Mouse (Mus musculus) MEL (cell line): ENCODE data around the gene Cdk5. TPM values are rescaled to one million over a fixed set of nuclear protein-coding genes. Genes with fewer than 3 reads are reported as not detected.

Source experiments
- DNase-seq: peaks from one replicate; pipeline ENCODE4 v3.0.0; 2011; ENCODE audit warnings: low read depth, low spot score
- H3K27ac ChIP-seq: 2 replicates; pipeline ENCODE4 v1.5.1; 2012; ENCODE audit warnings: low read depth, mild to moderate bottlenecking, control low read depth, low read length, moderate library complexity; ENCODE audit not compliant: control insufficient read depth
- H3K27me3 ChIP-seq, 2 experiments: fragments of 150-350 bp in 1 of 2; sonication (generic) in 1 of 2; 2 replicates each; pipeline ENCODE4 v1.6.1; 2012; ENCODE audit warnings: low read length in 2 of 2, mild to moderate bottlenecking in 2 of 2, improper control_type of control experiment in 1 of 2, moderate library complexity in 1 of 2; ENCODE audit not compliant: insufficient read depth in 2 of 2, control insufficient read depth in 1 of 2
- H3K36me3 ChIP-seq, 2 experiments: 2 replicates each; pipeline ENCODE4 v1.6.1; 2012 to 2014; ENCODE audit warnings: low read length in 2 of 2, improper control_type of control experiment in 1 of 2, inconsistent platforms in 1 of 2, mild to moderate bottlenecking in 1 of 2; ENCODE audit not compliant: insufficient read depth in 2 of 2, control insufficient read depth in 1 of 2
- H3K4me1 ChIP-seq, 2 experiments: fragments of 150-350 bp in 1 of 2; sonication (generic) in 1 of 2; 2 replicates each; pipeline ENCODE4 v1.6.1; 2012; ENCODE audit warnings: low read length in 2 of 2, improper control_type of control experiment in 1 of 2, mild to moderate bottlenecking in 1 of 2; ENCODE audit not compliant: insufficient read depth in 2 of 2, control insufficient read depth in 1 of 2
- H3K4me3 ChIP-seq, 2 experiments: fragments of 150-350 bp in 1 of 2; sonication (generic) in 1 of 2; 2 replicates each; pipeline ENCODE4 v1.5.1; 2012; ENCODE audit warnings: low read depth in 2 of 2, low read length in 2 of 2, mild to moderate bottlenecking in 2 of 2, moderate library complexity in 2 of 2, control low read depth in 1 of 2, improper control_type of control experiment in 1 of 2; ENCODE audit not compliant: control insufficient read depth in 1 of 2, insufficient read depth in 1 of 2
- H3K79me2 ChIP-seq: 2 replicates; pipeline ENCODE4 v1.6.1; 2012; ENCODE audit warnings: mild to moderate bottlenecking, low read length, moderate library complexity; ENCODE audit not compliant: control insufficient read depth, poor library complexity, insufficient read depth
- H3K9ac ChIP-seq: 2 replicates; pipeline ENCODE4 v1.6.1; 2012; ENCODE audit warnings: low read depth, mild to moderate bottlenecking, control low read depth, low read length, moderate library complexity; ENCODE audit not compliant: control insufficient read depth, poor library complexity, severe bottlenecking
- H3K9me3 ChIP-seq: fragments of 150-350 bp; sonication (generic); replicated peaks from 2 replicates; pipeline ENCODE4 v1.6.1; 2012; ENCODE audit warnings: mild to moderate bottlenecking, low read length, improper control_type of control experiment, moderate library complexity; ENCODE audit not compliant: insufficient read depth
- BHLHE40 ChIP-seq: IDR thresholded peaks from 2 replicates; pipeline ENCODE4 v1.6.1; 2012; ENCODE audit warnings: low read depth, mild to moderate bottlenecking, inconsistent platforms, low read length, improper control_type of control experiment, borderline replicate concordance
- CHD1 ChIP-seq: IDR thresholded peaks from 2 replicates; pipeline ENCODE4 v1.6.1; 2012; ENCODE audit warnings: low read depth, mild to moderate bottlenecking, inconsistent platforms, low read length, improper control_type of control experiment
- CHD2 ChIP-seq: IDR thresholded peaks from 2 replicates; pipeline ENCODE4 v1.6.1; 2011; ENCODE audit warnings: low read length, improper control_type of control experiment
- GATA1 ChIP-seq: IDR thresholded peaks from 2 replicates; pipeline ENCODE4 v1.6.1; 2011; ENCODE audit warnings: low read depth, low read length, improper control_type of control experiment
- HCFC1 ChIP-seq: IDR thresholded peaks from 2 replicates; pipeline ENCODE4 v1.6.1; 2012; ENCODE audit warnings: low read depth, mild to moderate bottlenecking, inconsistent platforms, low read length, improper control_type of control experiment, moderate library complexity
- MAX ChIP-seq: IDR thresholded peaks from 2 replicates; pipeline ENCODE4 v1.6.1; 2011; ENCODE audit warnings: low read length, improper control_type of control experiment
- MYC ChIP-seq: IDR thresholded peaks from 2 replicates; pipeline ENCODE4 v1.6.1; 2011; ENCODE audit warnings: low read depth, mild to moderate bottlenecking, low read length, improper control_type of control experiment, moderate library complexity
- NELFE ChIP-seq: IDR thresholded peaks from 2 replicates; pipeline ENCODE4 v1.6.1; 2011; ENCODE audit warnings: low read depth, low read length, improper control_type of control experiment
- POLR2A ChIP-seq, 2 experiments: IDR thresholded peaks; 2 replicates each; pipeline ENCODE4 v1.6.1; 2011 to 2012; ENCODE audit warnings: low read length in 2 of 2, mild to moderate bottlenecking in 2 of 2, control low read depth in 1 of 2, improper control_type of control experiment in 1 of 2, low read depth in 1 of 2, moderate library complexity in 1 of 2; ENCODE audit not compliant: control insufficient read depth in 1 of 2, insufficient read depth in 1 of 2, poor library complexity in 1 of 2
- RCOR1 ChIP-seq: IDR thresholded peaks from 2 replicates; pipeline ENCODE4 v1.6.1; 2012; ENCODE audit warnings: low read depth, mild to moderate bottlenecking, inconsistent platforms, low read length, improper control_type of control experiment
- SIN3A ChIP-seq: IDR thresholded peaks from 2 replicates; pipeline ENCODE4 v1.6.1; 2012; ENCODE audit warnings: low read length, improper control_type of control experiment, inconsistent platforms
- TAL1 ChIP-seq: IDR thresholded peaks from 2 replicates; pipeline ENCODE4 v1.6.1; 2012; ENCODE audit warnings: mild to moderate bottlenecking, inconsistent platforms, low read length, moderate library complexity, mixed read lengths
- TCF12 ChIP-seq: IDR thresholded peaks from 2 replicates; pipeline ENCODE4 v1.6.1; 2014; ENCODE audit warnings: low read depth, mild to moderate bottlenecking, inconsistent platforms, low read length, improper control_type of control experiment, moderate library complexity
- ZC3H11A ChIP-seq: IDR thresholded peaks from 2 replicates; pipeline ENCODE4 v1.6.1; 2012; ENCODE audit warnings: low read depth, mild to moderate bottlenecking, inconsistent platforms, low read length, improper control_type of control experiment
- ZMIZ1 ChIP-seq: IDR thresholded peaks from 2 replicates; pipeline ENCODE4 v1.6.1; 2012; ENCODE audit warnings: low read depth, mild to moderate bottlenecking, inconsistent platforms, low read length, improper control_type of control experiment, moderate library complexity
- polyA plus RNA-seq, 2 experiments: library from polyadenylated mRNA; stranded (reverse) in 1 of 2; unstranded in 1 of 2; fragments of >175 nt in 1 of 2; fragments of >200 nt in 1 of 2; gene quantifications; 2 replicates each; pipeline versions ENCODE4 v1.2.1 to v1.2.4; 2012; ENCODE audit warnings: low replicate concordance in 2 of 2, low read depth in 1 of 2; ENCODE audit not compliant: insufficient read length in 2 of 2, insufficient read depth in 1 of 2, missing spikeins in 1 of 2
- total RNA-seq: library from RNA; depleted of rRNA; stranded (reverse); fragments of 300-350 nt; gene quantifications from 2 replicates; pipeline ENCODE4 v1.2.3, GENCODE M21; 2012

Gene Cdk5
- total and polyA plus RNA-seq, 3 experiments = 24.8 to 82.6 TPM; not detected in 1

- Histone ChIP-seq H3K4me3 (no peak overlapping the region), H3K9ac (no peak overlapping the region), H3K27me3 (no peaks in the 10 kb centered on the region), H3K27ac (no peak overlapping the region), H3K79me2 (no peaks in the 10 kb centered on the region), H3K9me3 (no peaks in the 10 kb centered on the region), H3K4me1 (peaks cover 15 to 20% of the 10 kb centered on the region in 2 experiments), H3K36me3 (peaks cover 0 to 18% of the 10 kb centered on the region in 2 experiments; a peak in 3 of 4 replicates)
- no peak for DNase-seq
- no peak for TF ChIP-seq POLR2A (IDR thresholded peaks at IDR 0.05; ENCODE audit: control insufficient read depth in 1 of 2, insufficient read depth in 1 of 2, low read depth in 1 of 2, low read length in 2 of 2, poor library complexity in 1 of 2)
- TF ChIP-seq CHD2 = no peak
- TF ChIP-seq ZMIZ1 = no peak
- no peak for TF ChIP-seq HCFC1
- TF ChIP-seq CHD1 = no peak
- no peak for TF ChIP-seq GATA1
- no peak for TF ChIP-seq RCOR1
- TF ChIP-seq ZC3H11A = no peak
Observed at GRCm38 (mm10) chr5:24408651-24409050, 14.7 kb downstream of the Cdk5 start.

GRCm38 (mm10) chr5:24405389-24405876, 17.9 kb downstream of the Cdk5 start:
- TF ChIP-seq SIN3A = 0 out of 2 replicates have a peak, but pooled peaks have one; percentile 32
- 0 out of 2 replicates have a peak, but pooled peaks have one; percentile 15 for TF ChIP-seq MYC
- 0 out of 2 replicates have a peak, but pooled peaks have one; percentile 4 for TF ChIP-seq TCF12
- no peak for TF ChIP-seq NELFE
- TF ChIP-seq MAX = no peak
- 0 out of 2 replicates have a peak, but pooled peaks have one; percentile 8 for TF ChIP-seq BHLHE40
- no peak for TF ChIP-seq TAL1
- H3K4me3 ChIP-seq = no peak overlapping the region
- H3K27ac ChIP-seq = peak overlapping the region; percentile 40

More at GRCm38 (mm10) chr5:24405389-24405876, 17.9 kb downstream of the Cdk5 start:
- no peaks in the 10 kb centered on the region for H3K79me2 ChIP-seq
- no peaks in the 10 kb centered on the region for H3K9me3 ChIP-seq
- peak; percentile 63 for DNase-seq
- peaks cover 15 to 20% of the 10 kb centered on the region in 2 experiments for H3K4me1 ChIP-seq
- H3K9ac ChIP-seq = no peak overlapping the region
- no peaks in the 10 kb centered on the region for H3K27me3 ChIP-seq
- peaks cover 0 to 18% of the 10 kb centered on the region in 2 experiments; a peak in 3 of 4 replicates for H3K36me3 ChIP-seq
